Mouse (Mus musculus): ENCODE results near the gene BC048671. TPM values are rescaled to one million over a fixed set of nuclear protein-coding genes. Genes with fewer than 3 reads are reported as not detected.

Gene BC048671
- not detected for polyA plus RNA-seq (2017; shearing (Covaris generic))

- no peak for ATAC-seq
Observed at GRCm38 (mm10) chr6:90300919-90301318, at the start of gene BC048671. BC048671 (plus strand) TSS chr6:90301219.

GRCm38 (mm10) chr6:90288265-90288664 is 12.8 kb upstream of the BC048671 start:
- ATAC-seq: no peak

GRCm38 (mm10) chr6:90306315-90306975 is 5.4 kb downstream of the BC048671 start:
- ATAC-seq: no peak

GRCm38 (mm10) chr6:90308839-90309778 is 8.1 kb downstream of the BC048671 start:
- ATAC-seq: no peak

- ATAC-seq: no peak
Observed at GRCm38 (mm10) chr6:90315961-90316360, 14.9 kb downstream of the BC048671 start.

GRCm38 (mm10) chr6:90317510-90318258 is 16.7 kb downstream of the BC048671 start:
- no peak for ATAC-seq

- ATAC-seq: no peak
Observed at GRCm38 (mm10) chr6:90319019-90319418, 18.0 kb downstream of the BC048671 start.

- no peak for ATAC-seq
Observed at GRCm38 (mm10) chr6:90319475-90320191, 18.6 kb downstream of the BC048671 start.

- ATAC-seq: no peak
Observed at GRCm38 (mm10) chr6:90320429-90320828, 19.4 kb downstream of the BC048671 start.

- no peak for ATAC-seq
Observed at GRCm38 (mm10) chr6:90321811-90322210, 20.8 kb downstream of the BC048671 start.

- ATAC-seq: no peak
Observed at GRCm38 (mm10) chr6:90324026-90324425, 23.0 kb downstream of the BC048671 start.

- no peak for ATAC-seq
Observed at GRCm38 (mm10) chr6:90324463-90324862, 23.4 kb downstream of the BC048671 start.

- ATAC-seq: no peak
Observed at GRCm38 (mm10) chr6:90324991-90325390, 24.0 kb downstream of the BC048671 start, which contains the start of gene Chst13. Chst13 (minus strand) TSS chr6:90325185.

- no peak for ATAC-seq
Observed at GRCm38 (mm10) chr6:90327670-90328069, 26.7 kb downstream of the BC048671 start.

GRCm38 (mm10) chr6:90329953-90330352 is 28.9 kb downstream of the BC048671 start:
- ATAC-seq: no peak

GRCm38 (mm10) chr6:90332561-90333425 is 31.8 kb downstream of the BC048671 start, which contains the start of gene Uroc1:
Uroc1 (plus strand) TSS chr6:90333284.
- ATAC-seq: no peak

- no peak for ATAC-seq
Observed at GRCm38 (mm10) chr6:90334244-90334643, 33.2 kb downstream of the BC048671 start.

GRCm38 (mm10) chr6:90342343-90342742 is 41.3 kb downstream of the BC048671 start:
- ATAC-seq: no peak

- ATAC-seq: no peak
Observed at GRCm38 (mm10) chr6:90347183-90347582, 46.2 kb downstream of the BC048671 start.

- no peak for ATAC-seq
Observed at GRCm38 (mm10) chr6:90348500-90348899, 47.5 kb downstream of the BC048671 start.

GRCm38 (mm10) chr6:90350011-90350410 is 49.0 kb downstream of the BC048671 start:
- ATAC-seq: no peak
